Mouse (Mus musculus) left cerebral cortex, adult 8-10 months (tissue): ENCODE results near the gene Gm37240. TPM values are rescaled to one million over a fixed set of nuclear protein-coding genes. Genes with fewer than 3 reads are reported as not detected.

ENCODE experiments used
- DNase-seq, 2 experiments: peaks; one replicate each; pipeline ENCODE4 v3.0.0; 2022; ENCODE audit warnings: low spot score in 2 of 2
- total RNA-seq, 4 experiments: library from RNA; stranded (reverse); gene quantifications; 2 replicates each; pipeline ENCODE4 v1.2.4; 2022

The Gm37240 gene
- total RNA-seq, 4 experiments from 2014 or later, result 0.50 to 4.0 (median 1.1) TPM; not detected in 1

- DNase-seq, result no peak
These were observed 1394.7 kb downstream of the Gm37240 start for GRCm38 (mm10) chr3:84492657-84493056.

DNA sequence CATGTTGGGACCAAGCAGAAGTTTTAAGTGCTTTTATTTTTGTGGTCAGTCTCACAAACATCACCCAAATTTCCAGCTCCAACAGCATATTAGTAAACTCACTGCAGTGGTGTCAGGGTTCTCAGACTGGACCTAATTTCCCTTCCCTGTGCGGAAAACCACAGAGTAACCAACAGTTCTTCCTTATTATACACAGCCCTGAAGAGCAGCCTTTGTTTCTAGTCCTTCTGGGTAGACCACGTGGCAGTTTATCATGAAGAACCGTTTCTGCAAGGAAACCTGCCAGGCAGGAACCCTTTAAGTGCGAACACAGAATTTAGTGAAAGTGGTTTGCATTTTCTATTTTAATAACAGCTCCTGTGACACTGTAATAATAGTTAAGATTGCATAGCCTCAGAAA, 1395.2 kb downstream of the Gm37240 start:
- no peak for DNase-seq

- DNase-seq, result peak; percentile 13 to 57
These were observed 1398.6 kb downstream of the Gm37240 start for GRCm38 (mm10) chr3:84488716-84489115.

- DNase-seq, result no peak
These were observed 1402.4 kb downstream of the Gm37240 start for GRCm38 (mm10) chr3:84484891-84485290.

GRCm38 (mm10) chr3:84484333-84484732, 1403.0 kb downstream of the Gm37240 start:
- no peak for DNase-seq

GRCm38 (mm10) chr3:84482121-84482520, 1405.2 kb downstream of the Gm37240 start:
- DNase-seq, result no peak

GRCm38 (mm10) chr3:84481104-84481503, 1406.2 kb downstream of the Gm37240 start:
- no peak for DNase-seq

- peak in 1 of 2 experiments; percentile 37 for DNase-seq
These were observed 1407.1 kb downstream of the Gm37240 start, which contains the start of gene Fhdc1 for GRCm38 (mm10) chr3:84480006-84480897. TSS of gene Fhdc1 (minus strand) at chr3:84480429.

- DNase-seq, result peak; percentile 23 to 25
These were observed 1407.9 kb downstream of the Gm37240 start for GRCm38 (mm10) chr3:84479293-84480005.

DNA sequence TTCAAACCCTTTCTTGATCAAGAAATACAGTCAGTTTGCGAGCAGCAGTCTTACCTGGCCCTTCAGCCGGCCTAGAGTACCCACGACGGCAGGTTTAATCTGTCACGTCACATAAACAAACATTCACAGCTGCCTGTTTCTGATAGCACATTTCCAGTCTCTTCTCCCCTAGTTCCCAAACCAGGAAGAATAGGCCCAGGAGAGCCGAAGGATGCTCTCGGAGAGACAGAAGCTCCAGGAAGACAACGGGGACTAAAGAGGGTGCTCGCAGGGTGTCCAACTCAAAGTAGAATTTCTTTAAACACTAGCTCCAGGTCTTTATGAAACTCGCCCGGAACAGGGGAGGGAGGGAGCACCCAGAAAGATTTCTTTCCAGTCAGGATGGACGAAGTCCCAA, 1408.4 kb downstream of the Gm37240 start:
- DNase-seq, result no peak

DNA sequence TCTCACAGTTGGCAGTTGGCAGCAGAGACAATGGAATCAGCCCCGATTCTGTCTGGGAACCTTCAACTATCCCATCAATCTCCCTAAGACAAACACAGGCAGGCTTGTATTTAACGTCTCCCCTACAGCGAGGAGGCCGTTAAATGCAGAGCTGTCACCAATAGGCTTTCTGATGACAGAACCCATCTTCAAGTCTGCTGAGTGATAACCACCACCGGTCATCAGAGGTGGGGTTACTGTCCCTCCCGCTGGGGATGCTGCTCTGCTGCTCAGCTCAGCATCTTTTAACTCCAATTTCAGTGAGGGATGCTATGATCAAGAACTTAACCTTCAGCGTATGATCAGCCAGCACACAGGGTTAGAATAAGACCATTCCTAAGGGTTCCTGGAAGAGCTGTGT, 1409.1 kb downstream of the Gm37240 start:
- DNase-seq, result no peak

- DNase-seq, result no peak
These were observed 1409.8 kb downstream of the Gm37240 start for GRCm38 (mm10) chr3:84477498-84477897.

DNA sequence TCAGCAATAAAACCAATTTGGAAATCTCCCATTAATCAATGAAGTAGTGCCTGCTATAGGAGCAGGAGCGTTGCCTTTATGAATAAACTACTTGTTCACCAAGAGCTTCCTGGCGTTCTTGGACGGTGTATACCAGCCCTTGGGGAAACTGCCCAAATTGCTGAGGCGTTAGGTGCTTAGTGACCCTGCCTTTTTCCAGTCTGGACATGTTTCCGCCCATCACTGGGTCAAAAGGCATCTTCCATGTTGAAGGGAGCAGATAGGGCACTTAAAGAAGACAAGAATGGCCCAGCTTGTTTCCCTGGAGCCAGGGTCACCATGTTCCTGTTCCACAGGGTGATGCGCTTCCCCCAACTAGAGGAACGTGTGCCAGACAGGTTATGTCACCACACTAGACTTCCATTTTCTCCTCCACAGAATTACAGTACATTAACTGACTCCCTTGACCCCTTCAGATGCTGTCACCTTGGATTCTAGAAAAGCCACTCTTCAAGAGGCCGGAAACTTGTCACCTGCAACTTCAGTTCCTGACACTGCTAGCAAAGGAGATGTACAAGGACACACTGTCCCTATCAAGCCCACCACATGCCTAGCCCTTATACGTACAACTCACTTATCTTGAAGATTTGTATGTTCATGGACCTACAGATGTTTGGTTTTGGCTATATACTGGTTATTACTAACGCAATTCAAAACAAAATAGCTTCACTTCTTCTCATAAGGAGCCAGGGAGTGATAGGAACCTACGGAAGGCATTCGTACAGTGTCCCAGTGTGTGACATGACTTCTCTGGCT, 1412.1 kb downstream of the Gm37240 start:
- no peak for DNase-seq

GRCm38 (mm10) chr3:84474398-84474797, 1412.9 kb downstream of the Gm37240 start:
- DNase-seq, result no peak

DNA sequence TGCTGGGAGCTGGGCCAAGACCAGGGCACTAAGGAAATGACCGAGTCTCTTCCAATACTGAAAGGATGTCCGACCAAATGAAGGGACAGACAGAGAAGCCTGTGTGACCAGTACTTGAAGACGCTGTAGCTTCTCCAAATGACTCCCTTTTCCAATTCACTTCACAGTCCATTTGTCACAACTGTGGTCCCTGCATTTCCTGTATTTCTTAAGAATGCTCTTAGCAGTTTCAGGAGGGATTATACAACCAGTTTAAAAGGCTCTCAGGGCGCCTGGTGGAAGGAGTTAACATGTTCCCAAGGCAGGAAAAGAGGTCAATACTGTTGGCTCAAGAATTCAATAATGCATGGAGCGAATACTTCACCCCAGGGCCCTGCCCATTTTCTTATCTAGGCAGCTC, 1414.4 kb downstream of the Gm37240 start:
- DNase-seq, result no peak

DNA sequence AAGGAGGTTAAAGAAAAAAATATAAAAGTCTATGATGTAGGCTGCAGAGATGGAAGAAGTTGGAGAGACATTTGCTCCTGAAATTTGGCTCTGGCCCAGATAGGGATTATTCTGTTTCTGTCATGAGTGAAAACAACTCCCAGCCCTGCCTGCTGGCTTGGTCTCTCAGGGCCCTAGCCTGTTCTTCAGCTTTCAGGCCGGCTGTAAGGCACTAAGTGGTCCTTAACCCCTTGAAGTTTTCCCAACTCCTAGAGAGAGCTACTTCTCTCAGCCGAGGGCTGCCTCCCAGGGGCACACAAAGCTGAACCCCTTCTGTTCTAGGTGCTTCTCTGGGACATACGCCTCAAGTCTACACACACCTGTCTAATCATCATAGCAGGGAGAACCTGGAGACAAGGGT, 1414.8 kb downstream of the Gm37240 start:
- no peak for DNase-seq

- DNase-seq, result no peak
These were observed 1416.2 kb downstream of the Gm37240 start for GRCm38 (mm10) chr3:84471146-84471545.

DNA sequence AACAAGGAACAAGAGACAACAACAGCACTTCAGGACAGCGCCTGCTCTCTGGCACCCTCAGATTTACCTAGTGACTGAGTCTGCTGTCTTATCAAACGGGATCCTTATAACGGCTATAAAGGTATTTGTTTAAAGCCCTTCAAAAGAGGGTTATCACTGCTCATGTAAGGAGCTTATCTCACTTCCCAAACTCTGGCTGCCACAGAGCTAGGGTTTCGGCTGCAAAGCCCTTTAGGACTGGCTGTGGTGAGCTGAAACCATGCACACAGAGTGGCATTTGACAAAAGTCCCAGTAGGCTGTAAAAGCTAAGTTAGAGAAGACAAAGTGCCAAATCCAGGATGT, 1419.2 kb downstream of the Gm37240 start:
- DNase-seq, result no peak

DNA sequence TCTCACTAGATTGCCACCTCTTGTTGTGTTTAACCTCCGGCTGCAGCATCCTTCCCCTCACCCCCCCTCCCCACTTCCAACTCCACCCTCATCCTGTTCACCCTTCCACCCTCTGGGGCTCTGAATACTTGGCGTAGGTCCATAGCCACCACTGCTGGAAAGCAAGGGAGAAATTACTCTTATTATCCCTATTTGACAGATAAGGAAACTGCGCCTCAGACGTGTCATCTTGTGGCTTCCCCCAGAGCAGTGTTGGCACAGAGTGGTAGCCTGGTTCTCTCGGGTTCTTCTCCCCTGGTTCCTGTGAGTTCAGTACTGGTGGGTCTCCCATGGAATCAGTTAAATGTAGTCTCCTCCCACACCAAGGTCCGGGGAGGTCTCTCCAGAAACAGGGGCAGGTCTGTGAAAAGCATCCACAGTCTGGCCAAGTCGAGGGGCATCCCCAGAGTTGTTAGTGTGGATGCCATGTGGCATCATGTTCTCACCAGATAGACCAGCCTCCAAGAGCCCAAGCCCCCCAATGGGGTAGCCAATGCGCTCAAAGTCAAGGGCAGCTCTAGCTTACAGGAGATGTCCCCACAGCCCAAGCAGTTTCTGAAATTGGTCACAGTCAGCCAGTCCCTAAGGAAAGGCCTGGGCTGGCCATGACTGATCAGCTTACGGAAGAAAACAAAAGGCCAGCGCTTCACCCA, 1419.8 kb downstream of the Gm37240 start:
- no peak for DNase-seq

GRCm38 (mm10) chr3:84465822-84466500, 1421.4 kb downstream of the Gm37240 start:
- DNase-seq, result no peak

GRCm38 (mm10) chr3:84461687-84462086, 1425.6 kb downstream of the Gm37240 start:
- DNase-seq, result no peak
